Mouse (Mus musculus): Measurements from ENCODE around the gene Pex11g. TPM values are rescaled to one million over a fixed set of nuclear protein-coding genes. Genes with fewer than 3 reads are reported as not detected.

Gene Pex11g
- 2.7 and 3.1 TPM in 2 replicates for polyA plus RNA-seq (2014; fragmentation: Nextera tagmentation; extraction: Ambion mirVana)

- H3K4me2 ChIP-seq, result peak within 1 kb of the TSS; percentile 76
- no peaks in the 10 kb centered on the region for H3K9me3 ChIP-seq (replicated peaks; ENCODE audit: control insufficient read depth, low read length)
- H3K27me3 ChIP-seq (ENCODE audit: control insufficient read depth, insufficient read depth, low read length), result no peaks in the 10 kb centered on the region
- peak within 1 kb of the TSS; percentile 56 for H3K4me3 ChIP-seq (ENCODE audit: low read depth, low read length)
- peak; percentile 95 for ATAC-seq (replicated peaks; ENCODE audit: insufficient number of reproducible peaks, low FRiP score, low TSS enrichment)
- peaks cover 4% of the 10 kb centered on the region; the same call in 1 of the 2 replicates for H3K36me3 ChIP-seq (ENCODE audit: control insufficient read depth, insufficient read depth, low read length)
- 6% methylated on average over 32 of the region's 32 CpGs for WGBS (ENCODE audit: insufficient replicate concordance)
- peak within 1 kb of the TSS; percentile 77 for H3K9ac ChIP-seq (ENCODE audit: low read depth, low read length)
- peak within 1 kb of the TSS; percentile 73 for H3K27ac ChIP-seq (ENCODE audit: low read depth, low read length)
- H3K4me1 ChIP-seq (ENCODE audit: control insufficient read depth, insufficient read depth, low read length), result no peaks in the 10 kb centered on the region
These were observed at the start of gene Pex11g for GRCm38 (mm10) chr8:3467006-3467885. TSS of gene Pex11g (minus strand) at chr8:3467680.

- no peaks in the 10 kb centered on the region for H3K27me3 ChIP-seq (ENCODE audit: control insufficient read depth, insufficient read depth, low read length)
- peak overlapping the region; percentile 98 for H3K4me2 ChIP-seq
- peak overlapping the region; percentile 69 for H3K4me3 ChIP-seq (ENCODE audit: low read depth, low read length)
- peaks cover 4% of the 10 kb centered on the region for H3K36me3 ChIP-seq (ENCODE audit: control insufficient read depth, insufficient read depth, low read length)
- ATAC-seq (replicated peaks; ENCODE audit: insufficient number of reproducible peaks, low FRiP score, low TSS enrichment), result no peak; the same call in 1 of the 2 replicates
- H3K9ac ChIP-seq (ENCODE audit: low read depth, low read length), result peak overlapping the region; percentile 74
- 5% methylated on average over 16 of the region's 16 CpGs for WGBS (ENCODE audit: insufficient replicate concordance)
- no peaks in the 10 kb centered on the region for H3K9me3 ChIP-seq (replicated peaks; ENCODE audit: control insufficient read depth, low read length)
- H3K4me1 ChIP-seq (ENCODE audit: control insufficient read depth, insufficient read depth, low read length), result 0 out of 2 replicates have a peak, but pooled peaks cover 2% of the 10 kb centered on the region
- peak overlapping the region; percentile 41; the same call in 1 of the 2 replicates for H3K27ac ChIP-seq (ENCODE audit: low read depth, low read length)
These were observed 49.6 kb upstream of the Pex11g start for GRCm38 (mm10) chr8:3517117-3517495.

- Histone ChIP-seq H3K4me1 (ENCODE audit: control insufficient read depth, insufficient read depth, low read length) (0 out of 2 replicates have a peak, but pooled peaks cover 2% of the 10 kb centered on the region), H3K36me3 (ENCODE audit: control insufficient read depth, insufficient read depth, low read length) (peaks cover 7% of the 10 kb centered on the region), H3K4me3 (ENCODE audit: low read depth, low read length) (peak overlapping the region; percentile 69), H3K9me3 (replicated peaks; ENCODE audit: control insufficient read depth, low read length) (no peaks in the 10 kb centered on the region), H3K9ac (ENCODE audit: low read depth, low read length) (peak overlapping the region; percentile 74), H3K4me2 (peak overlapping the region; percentile 98), H3K27me3 (ENCODE audit: control insufficient read depth, insufficient read depth, low read length) (no peaks in the 10 kb centered on the region), H3K27ac (ENCODE audit: low read depth, low read length) (peak overlapping the region; percentile 60; the same call in 1 of the 2 replicates)
- peak; percentile 86 for ATAC-seq (replicated peaks; ENCODE audit: insufficient number of reproducible peaks, low FRiP score, low TSS enrichment)
- WGBS (ENCODE audit: insufficient replicate concordance), result under 1% methylated on average over 36 of the region's 36 CpGs
These were observed 49.1 kb upstream of the Pex11g start for GRCm38 (mm10) chr8:3516450-3517116.

GRCm38 (mm10) chr8:3515771-3516417, 48.4 kb upstream of the Pex11g start:
- under 1% methylated on average over 25 of the region's 25 CpGs for WGBS (ENCODE audit: insufficient replicate concordance)
- peak overlapping the region; percentile 60 for H3K27ac ChIP-seq (ENCODE audit: low read depth, low read length)
- no peaks in the 10 kb centered on the region for H3K27me3 ChIP-seq (ENCODE audit: control insufficient read depth, insufficient read depth, low read length)
- no peaks in the 10 kb centered on the region for H3K9me3 ChIP-seq (replicated peaks; ENCODE audit: control insufficient read depth, low read length)
- H3K4me3 ChIP-seq (ENCODE audit: low read depth, low read length), result peak overlapping the region; percentile 69
- 0 out of 2 replicates have a peak, but pooled peaks cover 2% of the 10 kb centered on the region for H3K4me1 ChIP-seq (ENCODE audit: control insufficient read depth, insufficient read depth, low read length)
- H3K9ac ChIP-seq (ENCODE audit: low read depth, low read length), result peak overlapping the region; percentile 74
- peak; percentile 33; the same call in 1 of the 2 replicates for ATAC-seq (replicated peaks; ENCODE audit: insufficient number of reproducible peaks, low FRiP score, low TSS enrichment)
- H3K4me2 ChIP-seq, result peak overlapping the region; percentile 98
- peaks cover 10% of the 10 kb centered on the region for H3K36me3 ChIP-seq (ENCODE audit: control insufficient read depth, insufficient read depth, low read length)

GRCm38 (mm10) chr8:3515260-3515671, 47.8 kb upstream of the Pex11g start, which contains the start of gene Pnpla6:
TSS of gene Pnpla6 (plus strand) at chr8:3515384.
- peak within 1 kb of the TSS; percentile 69 for H3K4me3 ChIP-seq (ENCODE audit: low read depth, low read length)
- ATAC-seq (replicated peaks; ENCODE audit: insufficient number of reproducible peaks, low FRiP score, low TSS enrichment), result peak; percentile 77
- H3K9me3 ChIP-seq (replicated peaks; ENCODE audit: control insufficient read depth, low read length), result no peaks in the 10 kb centered on the region
- H3K4me1 ChIP-seq (ENCODE audit: control insufficient read depth, insufficient read depth, low read length), result 0 out of 2 replicates have a peak, but pooled peaks cover 2% of the 10 kb centered on the region
- under 1% methylated on average over 25 of the region's 25 CpGs for WGBS (ENCODE audit: insufficient replicate concordance)
- peak within 1 kb of the TSS; percentile 74 for H3K9ac ChIP-seq (ENCODE audit: low read depth, low read length)
- H3K36me3 ChIP-seq (ENCODE audit: control insufficient read depth, insufficient read depth, low read length), result peaks cover 12% of the 10 kb centered on the region
- no peaks in the 10 kb centered on the region for H3K27me3 ChIP-seq (ENCODE audit: control insufficient read depth, insufficient read depth, low read length)
- peak within 1 kb of the TSS; percentile 60 for H3K27ac ChIP-seq (ENCODE audit: low read depth, low read length)
- peak within 1 kb of the TSS; percentile 98 for H3K4me2 ChIP-seq

GRCm38 (mm10) chr8:3514681-3515247, 47.3 kb upstream of the Pex11g start:
- Histone ChIP-seq H3K36me3 (ENCODE audit: control insufficient read depth, insufficient read depth, low read length) (peaks cover 14% of the 10 kb centered on the region), H3K4me3 (ENCODE audit: low read depth, low read length) (peak overlapping the region; percentile 69), H3K4me1 (ENCODE audit: control insufficient read depth, insufficient read depth, low read length) (0 out of 2 replicates have a peak, but pooled peaks cover 2% of the 10 kb centered on the region), H3K4me2 (peak overlapping the region; percentile 98), H3K9me3 (replicated peaks; ENCODE audit: control insufficient read depth, low read length) (no peaks in the 10 kb centered on the region), H3K27me3 (ENCODE audit: control insufficient read depth, insufficient read depth, low read length) (no peaks in the 10 kb centered on the region), H3K9ac (ENCODE audit: low read depth, low read length) (peak overlapping the region; percentile 74), H3K27ac (ENCODE audit: low read depth, low read length) (no peak overlapping the region)
- ATAC-seq (replicated peaks; ENCODE audit: insufficient number of reproducible peaks, low FRiP score, low TSS enrichment), result no peak
- WGBS (ENCODE audit: insufficient replicate concordance), result 34% methylated on average over 13 of the region's 13 CpGs

GRCm38 (mm10) chr8:3507979-3508754, 40.7 kb upstream of the Pex11g start:
- H3K9ac ChIP-seq (ENCODE audit: low read depth, low read length), result no peak overlapping the region
- no peak overlapping the region for H3K4me2 ChIP-seq
- 86% methylated on average over 6 of the region's 6 CpGs for WGBS (ENCODE audit: insufficient replicate concordance)
- ATAC-seq (replicated peaks; ENCODE audit: insufficient number of reproducible peaks, low FRiP score, low TSS enrichment), result no peak
- H3K36me3 ChIP-seq (ENCODE audit: control insufficient read depth, insufficient read depth, low read length), result peaks cover 22% of the 10 kb centered on the region
- no peak overlapping the region for H3K4me3 ChIP-seq (ENCODE audit: low read depth, low read length)
- no peaks in the 10 kb centered on the region for H3K27me3 ChIP-seq (ENCODE audit: control insufficient read depth, insufficient read depth, low read length)
- H3K4me1 ChIP-seq (ENCODE audit: control insufficient read depth, insufficient read depth, low read length), result no peaks in the 10 kb centered on the region
- H3K27ac ChIP-seq (ENCODE audit: low read depth, low read length), result no peak overlapping the region
- H3K9me3 ChIP-seq (replicated peaks; ENCODE audit: control insufficient read depth, low read length), result no peaks in the 10 kb centered on the region

Measured in heart, embryonic 11.5 days (tissue).